Mouse (Mus musculus): ENCODE measurements around the gene Gm10277.

The Gm10277 gene

DNA sequence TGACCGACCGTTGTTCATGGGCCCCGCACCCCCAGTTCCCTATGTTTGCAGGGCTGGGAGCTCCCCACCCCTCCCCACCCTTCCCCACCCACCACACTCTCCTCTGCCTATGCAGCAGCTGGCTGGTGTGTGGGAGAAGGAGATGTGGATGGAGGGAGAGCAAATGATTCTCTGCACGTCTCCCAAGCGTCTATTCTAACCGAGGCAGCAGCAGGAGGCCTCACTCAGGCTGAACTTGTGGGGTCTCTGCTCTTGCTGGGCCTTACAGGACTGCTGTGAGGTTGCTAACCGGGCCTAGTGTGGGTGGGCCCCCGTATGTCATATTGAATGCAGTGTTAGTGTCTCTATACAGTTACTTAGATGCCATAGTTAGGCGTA lies 12.9 kb upstream of the Gm10277 start:
- no peak for DNase-seq (ENCODE audit: low spot score)

- peak; percentile 36 for DNase-seq (ENCODE audit: low spot score)
Measured at GRCm38 (mm10) chr11:77795216-77795615, 7.7 kb upstream of the Gm10277 start.

GRCm38 (mm10) chr11:77793238-77793930 lies 5.8 kb upstream of the Gm10277 start:
- DNase-seq (ENCODE audit: low spot score): peak; percentile 98

GRCm38 (mm10) chr11:77792566-77792909 lies 5.0 kb upstream of the Gm10277 start:
- DNase-seq (ENCODE audit: low spot score): peak; percentile 40

DNA sequence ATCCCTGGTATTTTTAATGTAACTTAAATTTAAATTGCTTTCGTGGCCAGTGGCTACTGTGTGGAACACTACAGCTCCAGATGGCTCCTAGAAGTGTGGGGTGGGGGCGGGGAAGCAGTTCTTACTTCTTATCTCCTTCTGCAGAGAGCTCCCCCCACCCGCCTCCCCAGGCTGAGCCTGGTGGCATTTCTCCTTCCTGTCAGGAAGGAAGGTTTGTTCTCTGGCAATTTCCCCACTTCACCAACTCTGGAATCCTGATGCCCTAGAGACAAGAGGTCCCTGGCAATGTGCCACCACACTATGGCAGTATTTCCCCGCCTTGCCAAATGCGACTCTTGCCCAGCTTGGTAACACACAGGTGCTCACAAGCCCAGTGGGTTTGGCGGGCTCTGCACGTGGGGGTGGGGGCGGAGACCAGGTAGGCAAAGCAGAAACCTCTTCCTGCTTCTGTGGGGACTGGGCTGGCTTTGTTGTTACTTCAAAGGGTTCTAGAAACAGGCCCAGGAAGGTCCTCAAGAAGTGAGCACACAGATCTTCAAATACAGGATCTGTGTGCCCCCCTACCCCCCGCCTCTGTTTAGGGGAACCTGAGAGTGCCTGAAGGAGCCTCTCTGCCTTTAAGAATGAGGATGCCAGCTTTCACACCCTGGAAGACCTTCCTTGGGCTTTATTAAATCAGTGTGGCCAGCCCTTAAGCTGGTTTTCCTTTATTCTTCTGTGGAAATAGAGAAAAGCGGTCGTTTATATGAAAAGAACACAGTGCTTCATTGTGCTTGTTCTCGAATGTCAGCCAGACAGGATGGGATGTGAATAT lies 4.4 kb upstream of the Gm10277 start:
- peak; percentile 75 for DNase-seq (ENCODE audit: low spot score)

GRCm38 (mm10) chr11:77791241-77791727 lies 3.7 kb upstream of the Gm10277 start:
- DNase-seq (ENCODE audit: low spot score): peak; percentile 53

- peak; percentile 41 for DNase-seq (ENCODE audit: low spot score)
Measured at GRCm38 (mm10) chr11:77790286-77790685, 2.7 kb upstream of the Gm10277 start.

DNA sequence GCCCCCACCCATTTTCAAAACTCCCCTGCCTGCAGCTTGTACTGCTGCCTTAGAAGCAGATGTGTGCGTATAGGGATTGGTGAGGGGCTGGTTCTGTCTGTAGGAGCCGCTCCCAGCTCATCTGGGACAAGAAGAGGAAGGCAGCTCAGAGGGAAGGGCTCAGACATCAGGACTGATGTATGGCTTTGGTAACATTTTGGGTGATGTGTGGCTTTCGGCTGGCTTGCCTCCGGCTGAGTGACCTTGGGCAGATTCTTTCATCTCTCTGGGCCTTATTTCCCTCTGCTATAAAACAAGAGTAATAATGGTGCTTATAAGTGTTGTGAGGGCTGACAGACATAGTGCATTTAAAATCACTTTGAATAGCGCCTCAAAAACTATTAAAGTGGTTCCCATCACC lies 2.0 kb upstream of the Gm10277 start:
- DNase-seq (ENCODE audit: low spot score): no peak

- no peak for DNase-seq (ENCODE audit: low spot score)
Measured at GRCm38 (mm10) chr11:77785768-77786561, 1.6 kb downstream of the Gm10277 start.

DNA sequence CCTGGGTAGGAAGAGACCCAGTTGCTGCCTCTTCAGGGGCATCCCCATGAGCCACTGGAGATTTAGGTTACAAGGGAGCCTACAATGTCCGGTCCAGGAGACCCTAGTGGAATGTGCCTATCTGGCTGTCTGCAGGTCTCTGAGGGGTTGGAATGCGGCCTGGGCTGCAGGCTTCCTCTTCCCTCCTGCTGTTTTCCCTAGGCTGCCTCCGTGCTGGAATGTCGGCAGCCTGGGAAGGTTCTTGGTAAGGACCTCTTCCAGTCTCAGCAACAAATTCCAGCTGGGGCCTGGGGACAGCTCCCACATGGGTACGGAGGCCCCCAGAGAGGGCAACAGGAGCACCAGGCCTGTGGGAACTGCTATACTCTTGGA lies 2.2 kb downstream of the Gm10277 start:
- DNase-seq (ENCODE audit: low spot score): no peak

DNA sequence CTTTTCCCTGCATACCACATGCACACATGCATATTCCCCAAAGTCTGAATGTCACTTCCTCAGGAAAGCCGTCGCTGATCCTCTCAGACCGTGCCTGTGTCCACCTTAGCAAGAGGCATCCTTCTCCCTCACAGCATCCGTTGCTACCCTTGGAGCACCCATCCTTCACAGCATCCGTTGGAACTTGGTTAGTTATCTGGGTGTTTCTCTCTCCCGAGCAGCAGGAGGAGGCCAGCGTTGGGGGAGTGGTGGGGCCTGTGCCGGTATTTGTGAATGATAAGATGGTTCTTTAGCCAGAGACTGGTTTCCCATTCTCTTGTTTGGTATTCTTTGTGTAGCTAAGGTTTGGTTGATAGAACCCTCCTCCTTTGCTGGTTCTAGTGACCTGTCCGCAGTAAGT lies 2.7 kb downstream of the Gm10277 start:
- DNase-seq (ENCODE audit: low spot score): no peak

GRCm38 (mm10) chr11:77783747-77784646 lies 3.5 kb downstream of the Gm10277 start:
- no peak for DNase-seq (ENCODE audit: low spot score)

DNA sequence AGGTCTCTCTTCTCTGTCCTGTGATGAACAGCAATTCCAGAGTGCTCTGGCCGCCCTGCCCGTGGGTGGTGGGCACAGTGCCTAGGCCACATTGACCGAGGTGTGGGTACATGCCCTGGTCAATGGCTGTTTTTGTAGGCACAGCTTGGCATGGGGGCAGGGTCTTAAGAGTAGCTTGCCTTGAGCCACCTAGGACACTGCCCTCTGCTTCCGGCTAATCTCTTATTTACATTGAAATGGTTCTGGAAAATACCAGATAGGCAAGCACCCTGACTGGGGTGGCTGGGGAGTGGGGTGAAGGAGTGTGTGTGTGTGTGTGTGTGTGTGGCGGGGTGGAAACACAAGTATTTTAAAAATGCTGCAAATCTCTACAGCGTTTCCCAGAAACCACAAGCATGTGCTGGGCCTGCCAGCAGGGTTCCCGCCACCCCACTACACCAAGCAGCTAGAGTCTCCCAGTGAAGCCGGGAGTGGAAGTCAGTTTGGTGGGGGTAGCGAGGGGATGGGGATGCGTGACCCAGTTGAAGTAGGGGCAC lies 4.3 kb downstream of the Gm10277 start:
- DNase-seq (ENCODE audit: low spot score): no peak

DNA sequence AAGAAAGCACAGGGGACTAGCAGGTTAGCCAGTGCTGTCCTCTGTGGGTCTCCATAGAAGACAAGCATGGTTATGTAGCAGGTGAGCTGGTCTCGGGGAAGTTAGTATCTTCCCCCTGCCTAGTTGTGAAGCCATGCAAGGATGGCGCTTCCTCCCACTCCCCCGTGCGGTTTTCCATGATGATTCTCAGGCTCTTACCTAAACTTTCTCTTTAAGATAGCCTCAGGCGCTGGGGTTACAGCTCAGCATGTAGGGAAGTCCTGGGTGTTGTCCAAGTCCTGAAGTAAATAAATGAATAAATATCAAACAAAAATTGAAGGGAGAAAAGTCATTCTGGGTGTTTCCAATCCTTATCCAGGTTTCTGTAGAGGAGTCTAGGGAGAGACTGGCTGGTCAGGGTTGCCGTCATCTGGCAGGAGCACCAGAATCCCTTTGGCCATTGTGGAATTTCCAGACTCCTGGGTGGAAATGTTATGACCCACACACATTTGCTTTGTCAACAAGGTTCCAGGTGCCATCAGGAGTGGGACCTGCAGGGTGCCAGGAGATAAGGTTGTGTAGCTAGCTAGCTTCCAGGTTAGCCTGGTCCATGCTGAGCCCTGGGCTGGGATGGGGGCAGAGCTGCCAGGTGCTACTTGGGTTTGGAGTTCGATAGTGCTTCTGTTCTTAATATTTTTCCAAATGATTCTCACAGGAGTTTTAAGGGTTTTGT lies 5.3 kb downstream of the Gm10277 start:
- no peak for DNase-seq (ENCODE audit: low spot score)

DNA sequence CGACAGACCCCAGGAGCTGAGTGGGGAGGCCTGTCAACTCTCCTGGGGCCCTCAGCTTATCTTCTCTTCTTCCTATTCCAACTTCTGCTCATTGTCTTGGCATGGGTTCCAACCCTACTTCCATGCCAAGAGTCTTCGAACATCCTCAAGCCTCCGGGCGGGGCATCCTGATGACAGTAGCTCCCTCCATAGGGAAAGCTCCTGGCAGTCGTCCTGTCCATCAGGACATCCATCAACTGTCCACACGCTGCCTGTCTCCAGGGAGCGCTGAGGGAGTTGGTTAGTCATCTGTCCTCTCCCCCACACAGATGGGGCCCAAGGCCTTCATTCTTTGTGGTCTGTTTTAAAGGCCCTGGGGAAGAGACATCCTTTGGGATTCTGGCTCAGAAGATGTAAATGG lies 6.5 kb downstream of the Gm10277 start:
- DNase-seq (ENCODE audit: low spot score): no peak

GRCm38 (mm10) chr11:77779240-77779639 lies 8.3 kb downstream of the Gm10277 start:
- DNase-seq (ENCODE audit: low spot score): no peak

DNA sequence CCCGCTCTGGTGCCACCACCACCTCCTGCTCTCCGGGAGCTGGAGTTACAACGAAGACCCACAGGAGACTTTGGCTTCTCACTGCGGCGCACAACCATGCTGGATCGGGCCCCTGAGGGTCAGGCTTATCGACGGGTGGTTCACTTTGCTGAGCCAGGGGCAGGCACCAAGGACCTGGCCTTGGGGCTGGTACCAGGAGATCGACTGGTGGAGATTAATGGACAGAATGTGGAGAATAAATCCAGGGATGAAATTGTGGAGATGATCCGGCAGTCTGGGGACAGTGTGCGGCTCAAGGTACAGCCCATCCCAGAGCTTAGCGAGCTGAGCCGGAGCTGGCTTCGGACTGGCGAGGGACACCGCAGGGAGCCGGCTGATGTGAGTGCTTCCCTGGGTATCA lies 9.6 kb downstream of the Gm10277 start:
- no peak for DNase-seq (ENCODE audit: low spot score)

DNA sequence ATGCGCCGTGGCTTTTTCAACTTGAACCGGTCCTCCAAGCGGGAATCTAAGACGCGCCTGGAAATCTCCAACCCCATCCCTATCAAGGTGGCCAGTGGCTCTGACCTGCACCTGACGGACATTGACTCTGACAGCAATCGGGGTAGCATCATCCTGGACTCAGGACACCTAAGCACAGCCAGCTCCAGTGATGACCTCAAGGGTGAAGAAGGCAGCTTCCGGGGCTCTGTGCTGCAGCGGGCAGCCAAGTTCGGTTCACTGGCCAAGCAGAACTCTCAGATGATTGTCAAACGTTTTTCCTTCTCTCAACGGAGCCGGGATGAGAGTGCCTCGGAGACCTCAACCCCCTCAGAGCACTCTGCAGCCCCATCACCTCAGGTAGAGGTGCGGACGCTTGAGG lies 10.1 kb downstream of the Gm10277 start:
- DNase-seq (ENCODE audit: low spot score): no peak

DNA sequence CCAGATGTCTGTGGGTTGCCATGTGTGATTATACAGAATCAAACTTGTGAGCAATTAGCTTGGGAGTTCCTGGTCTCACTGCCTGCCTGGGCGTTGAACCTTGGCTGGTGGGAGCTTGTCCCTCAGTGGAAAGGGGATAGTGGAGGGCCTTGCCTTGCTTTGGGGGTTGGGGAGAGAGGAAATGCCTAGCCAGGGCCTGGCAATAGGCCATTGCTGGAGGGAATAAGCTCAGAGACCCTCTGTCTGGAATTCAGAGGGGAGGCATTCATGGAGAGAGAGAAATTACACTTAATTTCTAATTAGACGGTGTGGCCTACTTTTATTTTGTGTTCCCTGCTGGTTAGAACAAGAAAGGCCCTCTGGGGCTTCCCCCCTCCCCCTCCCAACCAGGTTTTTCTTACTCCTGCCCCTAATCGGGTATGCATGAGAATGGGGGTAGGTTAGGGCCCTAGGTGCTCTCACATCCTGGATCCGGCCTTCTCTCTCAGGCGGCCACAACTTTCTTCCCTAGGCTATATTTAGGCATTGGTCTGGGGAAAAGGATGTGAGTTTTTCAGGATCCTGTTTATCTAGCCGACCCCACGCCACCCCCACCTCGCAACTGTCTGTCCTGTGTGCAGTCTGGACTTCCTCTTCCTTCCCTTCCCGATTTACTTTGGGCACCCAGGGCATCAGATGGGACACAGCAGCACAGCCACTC lies 11.7 kb downstream of the Gm10277 start:
- DNase-seq (ENCODE audit: low spot score): no peak
